Mouse (Mus musculus): ENCODE data around the gene Tmem33. TPM values are rescaled to one million over a fixed set of nuclear protein-coding genes. Genes with fewer than 3 reads are reported as not detected.
A peak's percentile ranks its signal among the peaks of the same experiment; 100 is the strongest.

Gene Tmem33
- 70.4 and 95.5 TPM in 2 replicates for total RNA-seq (2012; rRNA removed)
- total RNA-seq (2014; rRNA removed), result 147 and 159 TPM in 2 replicates
- 134 and 137 TPM in 2 replicates for polyA plus RNA-seq (2012; ENCODE audit: insufficient read length, low read depth)

DNA sequence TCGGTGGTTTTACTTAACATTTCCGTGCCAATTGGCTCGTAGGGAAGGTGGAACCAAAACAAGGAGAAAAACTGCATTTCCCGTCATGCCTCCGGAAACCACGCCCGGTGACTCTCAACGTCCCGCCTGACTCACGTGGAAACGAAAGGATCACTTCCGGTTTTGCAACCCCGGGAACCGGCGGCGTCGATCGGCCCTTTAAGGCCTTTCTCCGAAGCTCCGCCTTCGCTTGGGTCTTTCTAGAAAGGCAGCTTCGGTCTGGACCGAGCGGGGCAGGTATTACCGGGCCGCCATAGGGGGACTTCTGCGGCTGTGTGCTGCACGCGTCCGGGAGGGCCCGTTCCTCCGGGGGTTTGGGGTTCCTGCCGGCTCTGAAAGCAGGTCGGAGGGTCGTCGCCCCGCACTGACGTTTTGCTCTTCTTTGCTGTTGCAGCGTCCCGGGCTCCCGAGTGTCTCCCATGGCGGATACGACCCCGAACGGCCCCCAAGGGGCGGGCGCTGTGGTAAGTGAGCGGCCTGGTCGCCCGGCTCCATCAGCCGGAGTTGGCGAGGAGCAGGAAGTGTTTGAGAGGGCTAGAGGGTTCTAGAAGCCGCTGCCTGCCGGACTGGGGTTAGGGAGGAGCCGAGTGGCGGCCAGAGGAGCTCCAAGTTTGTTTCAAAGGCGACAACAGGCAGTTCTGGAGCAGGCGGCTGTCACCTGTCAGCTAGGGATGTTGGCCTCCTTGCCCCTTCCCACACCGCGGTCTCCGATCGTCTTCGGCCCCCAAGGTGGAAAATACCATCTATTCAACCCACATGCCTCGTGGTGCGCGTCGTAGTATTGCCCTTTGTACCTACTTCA, at the start of gene Tmem33:
TSS of gene Tmem33 (plus strand) at position 35 of the 841 bp plus-strand sequence.
- peak within 1 kb of the TSS; percentile 84 for H3K27ac ChIP-seq (ENCODE audit: insufficient read depth, low read depth)
- H3K9me3 ChIP-seq (replicated peaks; ENCODE audit: low read length), result no peaks in the 10 kb centered on the region
- dilution Hi-C loops (cut with MboI; ENCODE audit: extremely low pct_ligation_motif_present, extremely low pct_unique_long_range_greater_than_20kb, low sequenced_read_pairs) (no loop called here), in situ Hi-C loops (cut with MboI; ENCODE audit: low pct_ligation_motif_present, low pct_unique_long_range_greater_than_20kb, low sequenced_read_pairs) (no loop called here)
- H3K79me2 ChIP-seq (replicated peaks; ENCODE audit: control insufficient read depth, extremely low read depth, insufficient read depth, poor library complexity, severe bottlenecking), result peaks cover 28% of the 10 kb centered on the region
- H3K4me1 ChIP-seq (ENCODE audit: control insufficient read depth in 1 of 2, insufficient read depth in 2 of 2), result peaks cover 7 to 48% of the 10 kb centered on the region in 2 experiments; a peak in 3 of 4 replicates
- no peaks in the 10 kb centered on the region for H3K27me3 ChIP-seq (replicated peaks)
- H3K4me2 ChIP-seq (ENCODE audit: insufficient read depth, low read depth, poor library complexity, severe bottlenecking), result peak within 1 kb of the TSS; percentile 97
- H3K9ac ChIP-seq (ENCODE audit: insufficient read depth, low read depth), result peak within 1 kb of the TSS; percentile 86
- peaks cover 11 to 34% of the 10 kb centered on the region in 2 experiments for H3K36me3 ChIP-seq (replicated peaks in 1 of 2; ENCODE audit: control insufficient read depth in 1 of 2, insufficient read depth in 1 of 2, low read length in 1 of 2)
- peak; percentile 97 for DNase-seq (ENCODE audit: extremely low read depth)
- TF ChIP-seq POLR2AphosphoS2 (IDR thresholded peaks at IDR 0.05; ENCODE audit: low read depth, low read length) (peak; percentile 69; the same call in 1 of the 2 replicates), HCFC1 (IDR thresholded peaks at IDR 0.05; ENCODE audit: low read depth, low read length) (peak; percentile 98), NELFE (IDR thresholded peaks at IDR 0.05; ENCODE audit: low read depth, low read length) (0 out of 2 replicates have a peak, but pooled peaks have one; percentile 42), MYC (IDR thresholded peaks at IDR 0.05; ENCODE audit: low read depth, low read length) (peak; percentile 88), MAFK (IDR thresholded peaks at IDR 0.05; ENCODE audit: insufficient replicate concordance, low read length) (no peak), SIN3A (IDR thresholded peaks at IDR 0.05; ENCODE audit: low read length) (peak; percentile 97), TCF12 (IDR thresholded peaks at IDR 0.05; ENCODE audit: low read depth, low read length) (peak; percentile 59; the same call in 1 of the 2 replicates), ZMIZ1 (IDR thresholded peaks at IDR 0.05; ENCODE audit: low read depth, low read length) (no peak), MXI1 (IDR thresholded peaks at IDR 0.05; ENCODE audit: low read depth, low read length) (peak; percentile 90; the same call in 1 of the 2 replicates), POLR2A (IDR thresholded peaks at IDR 0.05; ENCODE audit: low read depth, low read length) (peak; percentile 83), USF2 (conservative IDR thresholded peaks at IDR 0.05; ENCODE audit: low read depth, low read length) (peak; percentile 46), MAX (IDR thresholded peaks at IDR 0.05; ENCODE audit: low read length) (peak; percentile 89), ZNF384 (IDR thresholded peaks at IDR 0.05; ENCODE audit: low read depth, low read length) (no peak), RAD21 (IDR thresholded peaks at IDR 0.05; ENCODE audit: low read depth, low read length) (no peak), CHD2 (IDR thresholded peaks at IDR 0.05; ENCODE audit: low read length) (peak; percentile 89), PAX5 (IDR thresholded peaks at IDR 0.05; ENCODE audit: low read length) (no peak), IRF4 (IDR thresholded peaks at IDR 0.05; ENCODE audit: low read depth, low read length) (peak; percentile 89), ELF1 (IDR thresholded peaks at IDR 0.05; ENCODE audit: low read depth, low read length) (peak; percentile 91), TBP (conservative IDR thresholded peaks at IDR 0.05; ENCODE audit: low read depth, low read length) (peak; percentile 84), GABPA (IDR thresholded peaks at IDR 0.05; ENCODE audit: insufficient replicate concordance, low read depth, low read length) (peak; percentile 54; the same call in 1 of the 2 replicates), MAZ (IDR thresholded peaks at IDR 0.05; ENCODE audit: low read depth, low read length) (no peak), CHD1 (IDR thresholded peaks at IDR 0.05; ENCODE audit: low read depth, low read length) (no peak), ZC3H11A (IDR thresholded peaks at IDR 0.05; ENCODE audit: low read depth, low read length) (no peak), BHLHE40 (IDR thresholded peaks at IDR 0.05; ENCODE audit: low read depth, low read length) (peak; percentile 98), ETS1 (conservative IDR thresholded peaks at IDR 0.05; ENCODE audit: low read depth, low read length) (no peak), NRF1 (IDR thresholded peaks at IDR 0.05; ENCODE audit: low read depth, low read length) (no peak), JUN (IDR thresholded peaks at IDR 0.05; ENCODE audit: insufficient read depth, low read depth, low read length) (no peak; the same call in 1 of the 2 replicates), RCOR1 (conservative IDR thresholded peaks at IDR 0.05; ENCODE audit: low read depth, low read length) (no peak; the same call in 1 of the 2 replicates), JUND (conservative IDR thresholded peaks at IDR 0.05; ENCODE audit: low read depth, low read length) (no peak), EP300 (IDR thresholded peaks at IDR 0.05; ENCODE audit: low read length) (no peak), E2F4 (IDR thresholded peaks at IDR 0.05; ENCODE audit: insufficient replicate concordance, low read depth, low read length) (peak; percentile 61; the same call in 1 of the 2 replicates), SMC3 (IDR thresholded peaks at IDR 0.05; ENCODE audit: low read depth, low read length) (no peak), UBTF (IDR thresholded peaks at IDR 0.05; ENCODE audit: low read depth, low read length) (peak; percentile 47; the same call in 1 of the 2 replicates), CTCF (conservative IDR thresholded peaks at IDR 0.05 in 1 of 2, IDR thresholded peaks at IDR 0.05 in 1 of 2; ENCODE audit: low read depth in 2 of 2, low read length in 2 of 2) (no peak), ZKSCAN1 (IDR thresholded peaks at IDR 0.05; ENCODE audit: borderline replicate concordance, low read depth, low read length) (no peak), KAT2A (IDR thresholded peaks at IDR 0.05; ENCODE audit: insufficient replicate concordance, low read length) (peak; percentile 97), MEF2A (IDR thresholded peaks at IDR 0.05; ENCODE audit: borderline replicate concordance, low read depth, low read length) (peak; percentile 30; the same call in 1 of the 2 replicates), USF1 (IDR thresholded peaks at IDR 0.05; ENCODE audit: low read depth, low read length) (peak; percentile 78)
- peak within 1 kb of the TSS; percentile 79 to 86 (median 82) for H3K4me3 ChIP-seq (replicated peaks in 1 of 3; ENCODE audit: low read depth in 2 of 3, low read length in 2 of 3, poor library complexity in 1 of 3)

Measured in CH12.LX (cell line).